Mouse (Mus musculus) right cerebral cortex, postnatal 14 days (tissue): ENCODE results near the gene Hspd1.
"Not testable (repeated sequence)": the region's sequence is repeated elsewhere in the genome, so short reads cannot be mapped to it uniquely, and the experiment has no call there.

Experiments
- DNase-seq: peaks from one replicate; pipeline ENCODE4 v3.0.0; 2022

Gene Hspd1

DNA sequence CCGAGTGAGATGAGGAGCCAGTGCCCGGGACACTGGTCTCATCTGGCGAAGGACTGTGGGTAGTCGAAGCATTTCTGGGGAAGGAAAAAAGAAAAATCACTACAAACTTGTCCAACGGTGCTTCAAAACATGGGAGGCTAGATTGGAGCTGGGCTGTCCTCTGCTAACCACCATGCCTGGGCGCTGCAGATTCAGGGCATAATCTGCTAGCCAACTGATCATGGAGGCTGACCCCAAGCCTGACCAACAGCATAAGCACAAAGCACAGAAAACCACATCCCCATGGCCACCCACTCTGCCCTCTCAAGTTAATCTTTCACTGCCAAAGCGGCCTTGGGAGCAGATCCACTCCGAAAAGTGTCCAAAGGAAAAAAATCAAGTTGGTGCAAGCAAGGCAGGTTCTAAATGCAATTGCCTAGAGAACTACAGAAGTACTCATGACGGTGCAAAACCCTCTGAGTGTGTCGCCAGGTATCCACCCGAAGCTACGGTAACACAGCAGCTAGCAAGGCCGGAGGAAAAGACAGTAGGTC, 1.1 kb downstream of the Hspd1 start:
- no peak for DNase-seq

DNA sequence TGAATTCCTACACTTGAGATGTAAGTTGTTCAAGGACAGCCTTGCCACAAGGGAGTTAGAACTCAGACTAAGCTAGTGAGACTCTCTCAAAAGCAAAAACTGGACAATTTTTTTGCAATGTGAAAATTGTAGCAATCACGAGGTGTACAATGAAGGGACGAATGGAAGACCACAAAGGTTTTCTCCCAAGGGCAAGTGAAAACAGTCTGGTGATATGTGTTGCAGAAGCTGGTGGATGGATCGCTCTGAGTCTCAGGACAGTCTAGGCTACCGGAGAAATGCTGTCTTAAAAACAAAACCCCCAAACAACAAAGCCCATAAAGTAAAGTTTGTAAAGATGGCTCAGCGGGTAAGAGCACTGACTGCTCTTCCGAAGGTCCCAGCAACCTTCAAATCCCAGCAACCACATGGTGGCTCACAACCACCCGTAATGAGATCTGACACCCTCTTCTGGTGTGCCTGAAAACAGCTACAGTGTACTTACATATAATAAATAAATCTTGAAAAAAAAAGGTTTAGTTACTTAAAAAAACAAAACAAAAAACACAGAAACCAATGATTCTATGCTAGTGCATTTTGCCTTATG, 2.2 kb downstream of the Hspd1 start:
- DNase-seq: no peak

DNA sequence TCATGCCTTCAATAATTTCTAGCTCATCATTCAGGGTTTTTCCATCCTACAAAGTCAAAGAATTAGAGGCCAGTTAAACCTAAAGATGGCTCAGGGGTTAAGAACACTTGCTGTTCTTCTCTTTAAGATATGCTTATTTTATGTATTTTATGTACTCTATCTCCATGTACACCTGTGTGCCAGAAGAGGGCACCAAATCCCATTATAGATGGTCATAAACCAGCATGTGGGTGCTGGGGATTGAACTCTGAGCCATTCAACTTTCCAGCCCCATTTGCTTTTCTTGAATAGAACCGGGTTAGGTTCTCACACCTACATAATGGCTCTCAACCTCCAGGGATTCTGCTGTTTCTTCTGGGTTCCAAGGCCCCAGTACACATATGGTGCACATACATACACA, 5.9 kb downstream of the Hspd1 start:
- no peak for DNase-seq

DNA sequence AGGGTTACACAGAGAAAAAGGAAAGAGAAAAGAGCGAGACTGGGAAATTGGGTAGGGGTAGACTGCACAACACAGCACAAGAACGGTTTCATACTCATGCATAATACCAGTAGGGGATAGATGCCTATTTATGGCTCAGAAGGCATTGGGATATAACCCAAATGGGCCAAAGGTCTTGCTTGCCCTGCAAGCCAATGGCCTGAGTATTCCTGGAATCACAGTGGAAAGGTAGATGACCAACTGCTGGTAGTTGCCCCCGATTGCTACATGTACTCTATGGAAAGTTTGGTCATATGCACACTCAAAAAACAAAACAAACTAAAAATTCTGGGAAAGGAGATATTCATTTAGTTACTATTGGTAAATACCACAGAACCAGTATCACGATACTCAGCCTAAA, 8.4 kb downstream of the Hspd1 start:
- no peak for DNase-seq

DNA sequence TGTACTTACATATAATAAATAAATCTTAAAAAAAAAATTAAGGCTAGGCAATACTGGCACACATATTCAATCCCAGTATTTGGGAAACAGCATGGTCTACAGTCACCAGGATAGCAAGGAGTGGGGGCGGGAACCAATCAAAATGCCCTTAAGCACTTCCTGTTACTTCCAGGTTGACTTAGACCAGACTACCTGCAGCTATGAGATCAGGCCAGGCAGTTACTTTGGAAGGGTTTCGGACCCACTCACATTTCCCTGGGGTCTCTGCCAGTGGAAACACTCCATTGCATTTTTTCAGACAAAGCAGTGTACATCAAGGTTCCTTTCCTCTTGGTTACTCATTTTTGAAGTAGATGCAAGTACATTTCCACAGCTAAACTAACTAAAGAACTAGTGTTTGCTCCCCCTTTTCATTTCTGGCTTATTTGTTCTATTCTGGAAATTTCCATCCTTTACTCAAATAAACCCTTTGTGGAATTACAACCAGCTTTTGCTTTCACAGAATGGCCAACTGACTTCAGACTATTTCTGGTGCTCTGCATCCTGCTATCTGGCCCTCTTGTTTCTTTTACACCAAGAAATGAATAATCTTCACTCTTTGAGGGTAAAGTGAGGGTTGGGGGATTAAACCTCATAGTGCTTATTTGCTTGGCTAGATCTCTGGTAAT, 11.1 kb downstream of the Hspd1 start:
- no peak for DNase-seq

DNA sequence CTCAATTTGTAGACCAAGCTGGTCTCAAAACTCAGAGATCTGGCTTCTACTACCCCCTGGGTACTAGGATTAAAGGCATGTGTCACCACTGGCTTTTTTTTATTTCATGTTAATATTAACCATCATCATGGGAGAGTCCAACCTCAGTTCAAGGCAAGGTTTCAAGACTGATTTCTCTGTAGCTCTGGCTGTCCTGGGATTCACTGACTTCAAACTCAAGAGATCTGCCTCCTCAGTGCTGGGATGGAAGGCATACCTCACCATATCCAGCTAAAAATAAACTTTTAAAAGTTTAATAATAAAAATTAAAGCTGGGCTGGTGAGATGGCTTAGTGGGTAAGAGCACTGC, 11.7 kb downstream of the Hspd1 start:
- DNase-seq: no peak

DNA sequence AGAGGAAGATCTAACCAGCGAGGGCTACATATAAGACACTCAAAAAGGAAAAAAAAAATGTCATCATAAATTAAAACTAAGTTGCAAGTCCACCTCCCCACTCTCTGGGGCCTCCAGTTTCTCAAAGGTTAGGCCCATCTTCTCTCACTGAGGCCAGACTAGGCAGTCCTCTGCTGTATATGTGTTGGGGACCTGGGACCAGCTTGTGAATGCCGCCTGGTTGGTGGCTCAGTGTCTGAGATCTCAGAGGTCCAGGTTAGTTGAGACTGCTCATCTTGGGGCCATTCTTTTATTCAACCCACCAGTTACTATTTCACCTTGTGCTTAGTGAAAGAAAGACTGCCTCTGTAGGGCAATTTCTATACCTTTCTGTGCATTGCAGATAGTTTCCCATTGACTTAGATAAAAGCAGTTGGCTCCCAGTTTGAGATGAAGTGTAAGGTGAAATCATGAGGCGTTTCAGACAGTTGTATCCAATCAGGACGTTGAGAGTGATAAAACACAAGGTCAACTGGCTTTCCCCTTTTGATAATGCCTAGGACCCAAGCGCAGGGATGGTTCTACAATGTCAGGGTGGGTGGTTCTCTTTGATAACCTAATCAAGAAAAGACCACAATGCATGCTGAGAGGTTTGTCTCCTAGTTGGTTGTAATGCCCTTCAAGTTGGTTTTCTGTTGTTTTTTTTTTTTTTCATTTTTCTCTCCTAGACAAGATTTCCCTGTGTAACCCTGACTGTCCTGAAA, 12.2 kb downstream of the Hspd1 start:
- no peak for DNase-seq

DNA sequence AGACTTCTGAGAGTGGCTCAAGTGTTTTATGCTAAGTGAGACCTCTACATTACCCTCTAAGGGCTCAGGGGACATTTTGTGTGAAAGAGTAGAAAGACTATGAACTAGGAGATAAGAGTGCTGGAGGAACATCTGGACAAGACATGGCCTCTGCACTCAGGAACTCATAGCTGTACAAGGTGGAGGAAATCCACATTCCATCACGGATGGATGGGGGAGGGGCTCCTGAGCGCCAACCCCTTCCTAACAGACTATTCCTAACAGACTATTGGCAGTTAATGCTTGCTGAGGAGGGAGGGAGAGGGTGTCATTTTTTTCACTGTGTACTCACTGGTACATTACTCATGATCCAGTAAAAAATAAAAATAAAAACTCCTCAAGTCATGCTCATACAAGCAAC, 13.3 kb downstream of the Hspd1 start:
- DNase-seq: no peak

DNA sequence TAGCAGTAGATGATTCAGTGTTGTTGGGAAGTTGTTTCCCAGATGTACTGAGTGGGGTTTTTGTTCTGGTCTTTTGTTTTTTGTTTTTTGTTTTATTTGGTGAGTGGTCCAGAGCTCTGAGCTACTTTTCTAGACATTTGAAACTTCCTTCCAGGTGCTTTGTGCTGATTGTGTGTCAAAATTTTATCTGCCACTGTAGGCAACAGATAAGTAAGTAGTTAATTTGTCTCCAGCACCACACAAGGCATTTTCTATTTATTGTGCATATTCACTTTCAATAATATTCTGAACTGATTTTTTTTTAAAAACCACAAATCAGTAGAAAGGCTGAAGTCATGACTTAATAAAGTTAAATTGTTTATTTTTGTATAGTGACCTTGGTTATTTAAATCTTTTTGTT, 15.7 kb downstream of the Hspd1 start:
- not testable (repeated sequence) for DNase-seq

DNA sequence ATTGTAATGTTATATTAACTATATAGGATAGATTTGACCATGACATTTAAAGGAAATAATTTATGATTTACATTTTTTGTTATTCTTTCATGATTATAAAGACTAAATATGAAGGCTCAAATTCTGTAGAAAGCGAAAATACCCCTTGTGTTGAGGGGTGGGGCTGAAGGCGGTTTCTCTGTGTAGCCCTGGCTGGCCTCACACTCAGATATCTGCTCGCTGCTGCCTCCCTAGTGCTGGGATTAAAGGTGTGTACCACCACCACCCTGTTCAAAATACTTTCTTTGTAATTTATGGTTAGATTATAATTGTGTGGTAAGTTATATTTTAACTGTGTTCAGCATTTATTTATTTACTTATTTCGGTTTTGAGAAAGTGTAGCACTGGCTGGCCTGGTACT, 26.3 kb downstream of the Hspd1 start:
- DNase-seq: no peak

DNA sequence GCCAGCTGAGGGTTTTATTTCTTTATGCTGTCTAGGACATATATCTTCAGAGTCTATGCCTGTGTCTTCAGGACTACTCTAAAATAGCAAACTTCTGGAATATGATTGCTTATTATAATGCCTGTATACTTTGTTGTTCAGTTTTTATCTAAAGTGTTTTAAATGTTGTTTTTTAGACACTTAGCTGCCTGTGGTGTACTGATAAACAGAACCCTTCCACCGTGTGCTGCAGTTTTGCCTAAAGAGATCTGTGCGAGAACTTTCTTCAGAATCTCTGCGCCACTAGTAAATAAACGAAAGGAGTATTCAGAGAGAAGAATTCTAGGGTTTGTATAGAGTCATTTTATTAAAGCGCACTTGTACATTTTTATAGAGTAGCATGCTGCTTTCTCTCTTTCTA, 26.9 kb downstream of the Hspd1 start:
- no peak for DNase-seq

DNA sequence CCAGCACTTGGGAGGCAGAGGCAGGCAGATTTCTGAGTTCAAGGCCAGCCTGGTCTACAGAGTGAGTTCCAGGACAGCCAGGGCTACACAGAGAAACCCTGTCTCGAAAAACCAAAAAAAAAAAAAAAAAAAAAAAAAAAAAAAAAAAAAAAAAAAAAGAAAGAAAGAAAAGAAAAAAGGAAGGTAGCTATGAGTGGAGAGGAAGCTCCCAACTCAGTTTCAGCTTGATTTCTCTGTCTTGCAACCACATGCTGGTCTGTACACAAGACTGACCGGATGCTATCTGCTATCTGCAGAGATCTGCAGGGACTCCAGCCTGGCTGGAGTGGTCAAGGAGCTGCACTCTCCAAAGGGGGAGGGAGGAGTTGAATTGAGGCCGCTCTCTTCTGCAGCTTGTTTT, 29.7 kb downstream of the Hspd1 start:
- DNase-seq: not testable (repeated sequence)

DNA sequence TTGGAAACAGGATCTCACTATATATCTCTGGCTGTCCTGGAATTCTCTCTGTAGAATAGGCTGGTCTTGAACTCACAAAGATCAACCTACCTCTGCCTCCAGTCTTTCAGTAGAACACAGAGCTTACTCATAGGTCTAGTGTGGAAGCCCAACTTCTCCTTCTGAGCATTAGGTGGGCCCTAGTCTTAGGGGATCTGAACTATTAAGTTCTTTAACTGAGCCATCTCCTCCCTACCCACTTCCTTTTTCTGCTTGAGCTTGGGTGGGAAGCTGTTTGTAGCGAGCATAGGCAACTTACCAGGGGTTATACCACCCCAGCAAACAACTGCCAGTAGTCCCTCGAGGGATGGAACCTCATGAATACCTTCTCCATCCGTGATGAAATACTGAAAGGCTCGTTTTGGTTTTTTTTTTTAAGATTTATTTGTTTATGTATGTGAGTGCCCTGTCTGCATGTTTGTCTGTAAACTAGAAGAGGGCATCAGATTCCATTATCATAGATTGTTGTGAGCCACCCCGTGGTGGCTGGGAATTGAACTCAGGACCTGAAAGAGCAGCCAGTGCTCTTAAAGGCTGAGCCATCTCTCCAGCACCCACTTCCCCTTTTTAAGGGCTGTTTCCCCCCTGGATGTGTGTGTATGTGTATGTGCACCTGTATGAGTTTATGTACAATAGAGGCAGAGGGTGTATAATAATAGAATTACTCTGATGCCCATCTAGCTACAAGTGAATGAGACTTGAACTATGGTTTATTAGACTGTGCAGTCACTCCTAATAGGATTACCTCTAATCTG, 32.5 kb downstream of the Hspd1 start:
- DNase-seq: no peak

DNA sequence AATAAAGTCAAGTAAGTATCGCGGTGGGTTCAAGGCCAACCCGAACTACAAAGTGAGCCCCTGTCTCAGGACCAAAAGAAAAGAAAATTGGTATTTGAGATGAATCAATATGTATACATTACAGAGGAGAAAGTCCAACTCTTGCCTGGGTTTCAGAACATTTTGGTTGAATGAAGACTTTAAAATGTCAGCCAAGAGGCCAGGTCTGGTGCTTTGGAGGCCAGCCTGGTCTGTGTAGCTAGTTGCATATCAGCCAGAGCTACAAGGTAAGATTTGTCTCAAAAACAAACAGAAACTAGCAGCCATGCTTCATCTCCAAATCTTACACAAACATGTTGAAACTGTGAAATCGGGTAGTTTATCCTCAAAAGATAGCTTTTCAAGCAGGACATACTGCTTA, 34.4 kb downstream of the Hspd1 start:
- DNase-seq: no peak

DNA sequence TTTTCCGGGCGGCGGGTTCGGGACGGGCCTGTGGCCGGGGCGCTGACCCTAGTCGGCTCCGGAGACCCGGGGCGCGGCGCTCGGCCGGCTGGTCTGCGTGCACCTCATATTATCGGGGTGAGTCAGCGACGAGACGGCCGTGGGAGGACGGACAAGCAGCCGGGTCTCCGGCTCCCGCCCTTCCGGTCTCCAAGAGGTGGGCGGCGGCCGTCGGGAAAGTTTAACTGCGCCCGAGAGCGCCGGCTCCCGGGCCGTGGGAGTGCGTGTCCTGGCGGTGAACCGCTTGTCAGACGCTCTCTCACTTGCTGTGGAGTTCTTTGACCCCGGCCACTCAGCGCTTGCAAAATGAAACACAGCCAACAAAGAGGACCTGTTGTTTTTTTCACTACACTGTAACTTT, 35.0 kb downstream of the Hspd1 start:
- DNase-seq: peak; percentile 65

DNA sequence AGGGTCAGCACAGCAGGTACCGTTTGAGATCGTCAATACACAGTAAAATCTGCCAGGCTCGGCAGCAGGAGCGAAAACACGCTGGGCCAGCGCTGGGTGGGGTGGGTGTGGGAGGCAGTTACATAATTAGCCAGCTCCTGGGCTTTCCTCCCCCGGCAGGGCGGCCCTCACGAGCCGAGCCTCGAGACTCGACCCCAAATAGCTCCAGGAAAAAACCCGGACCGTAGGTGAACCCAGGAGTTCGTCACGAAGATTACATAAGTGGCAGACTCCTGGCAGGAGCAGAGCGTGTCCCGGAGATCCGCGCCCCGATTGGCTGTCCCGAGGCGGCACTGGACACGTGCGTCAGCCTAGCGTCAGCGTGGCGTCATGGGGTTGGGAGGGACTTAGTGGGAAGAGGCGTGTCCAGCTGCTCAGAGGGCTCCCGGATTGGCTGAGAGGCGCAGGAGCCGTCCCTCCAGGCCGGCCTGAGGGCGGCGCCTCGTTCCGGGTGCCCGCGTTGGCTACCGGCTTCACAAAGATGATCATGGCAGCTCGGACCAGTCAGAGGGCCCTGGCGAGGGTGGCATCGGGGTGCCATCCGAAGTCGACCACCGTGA, 35.6 kb downstream of the Hspd1 start, which contains the start of gene Coq10b:
TSS of gene Coq10b (plus strand) at position 416 of the 599 bp plus-strand sequence.
- DNase-seq: peak; percentile 98

DNA sequence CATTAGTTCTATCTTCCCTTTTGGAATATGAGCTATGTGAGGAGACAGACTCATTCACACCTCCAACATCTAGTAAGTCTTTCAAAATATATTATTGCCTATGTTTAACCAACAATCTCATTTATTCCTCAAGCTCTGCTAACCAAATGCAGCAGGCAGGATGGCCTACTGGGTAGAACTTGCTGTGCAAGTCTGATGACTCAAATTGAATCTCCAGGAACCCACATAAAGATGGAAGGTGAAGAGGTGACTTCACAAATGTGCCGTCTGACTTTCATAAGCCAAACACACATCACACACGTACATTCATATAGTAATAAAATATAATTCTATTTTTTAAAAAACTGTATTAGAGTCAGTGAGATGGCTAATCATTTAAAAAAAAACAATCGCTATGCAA, 36.4 kb downstream of the Hspd1 start:
- DNase-seq: no peak

DNA sequence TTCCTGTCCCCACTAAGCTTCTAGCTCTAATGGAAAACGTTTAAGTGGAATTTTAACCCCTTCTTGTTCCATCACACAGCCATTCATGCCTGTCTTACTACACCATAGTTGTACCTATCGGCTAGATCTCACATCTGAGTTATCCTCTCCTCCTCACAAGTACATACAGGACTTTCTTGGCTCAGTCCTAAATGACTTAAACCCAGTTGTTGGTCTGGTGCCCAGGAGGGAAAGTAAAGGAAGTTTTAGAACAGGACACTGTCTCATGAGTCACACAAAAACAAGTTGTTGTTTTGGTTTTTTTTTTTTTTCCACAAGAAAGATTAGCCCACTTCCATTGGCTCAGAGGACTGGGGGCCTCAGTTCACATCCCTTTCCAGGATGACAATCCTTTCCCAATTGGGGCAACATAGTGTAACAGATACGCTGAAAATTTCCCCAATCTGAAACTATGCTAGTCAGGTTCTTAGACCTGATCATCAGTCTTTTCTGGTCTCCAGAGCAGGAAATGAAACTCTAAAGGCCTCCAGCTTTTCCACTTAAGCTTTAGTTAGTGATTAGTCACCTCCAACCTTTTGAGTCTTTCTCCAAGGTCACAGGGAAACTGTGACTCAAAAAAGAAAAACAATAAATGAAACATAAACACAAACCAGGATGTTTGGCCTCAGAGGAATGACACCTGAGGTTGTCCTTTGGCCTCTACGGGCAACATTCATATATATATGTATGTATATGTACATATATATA, 39.0 kb downstream of the Hspd1 start:
- no peak for DNase-seq

DNA sequence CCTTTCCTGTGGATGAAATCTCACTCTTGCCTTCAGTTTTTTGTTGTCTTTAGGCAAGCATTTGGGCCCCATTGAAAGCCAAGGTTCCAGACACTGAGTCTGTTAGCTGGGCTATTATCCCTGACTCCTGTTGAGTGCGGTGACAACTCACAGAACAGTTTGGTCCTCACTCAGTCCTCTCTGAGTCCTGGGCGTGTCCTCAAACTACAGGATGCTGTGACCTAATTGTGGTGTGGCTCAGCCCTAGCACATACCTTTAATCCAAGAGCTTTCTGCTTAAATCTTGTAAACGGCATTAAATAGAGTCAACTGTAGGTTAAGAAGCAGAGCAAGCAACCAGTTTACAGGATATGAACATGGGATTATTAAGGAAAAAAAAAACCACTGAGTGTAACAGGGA, 44.9 kb downstream of the Hspd1 start:
- no peak for DNase-seq

DNA sequence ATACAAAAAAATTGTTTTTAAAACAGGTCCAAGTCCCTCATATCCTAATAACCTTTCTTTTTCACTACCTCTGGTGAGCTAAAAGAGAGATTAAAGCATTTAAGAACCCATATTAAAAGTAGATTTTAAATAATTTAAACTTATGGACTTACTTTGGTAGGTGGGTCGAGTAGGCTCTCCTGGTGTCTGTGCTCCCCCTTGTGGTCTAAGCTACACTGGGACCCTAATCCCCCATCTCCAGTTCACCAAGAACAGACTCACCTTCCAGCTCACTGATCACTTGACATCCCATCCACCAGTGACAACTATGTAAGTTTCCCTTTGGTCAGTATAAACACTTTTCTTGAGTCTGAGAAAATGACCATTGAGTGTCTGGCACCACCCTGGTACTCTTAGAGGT, 45.8 kb downstream of the Hspd1 start:
- DNase-seq: no peak

DNA sequence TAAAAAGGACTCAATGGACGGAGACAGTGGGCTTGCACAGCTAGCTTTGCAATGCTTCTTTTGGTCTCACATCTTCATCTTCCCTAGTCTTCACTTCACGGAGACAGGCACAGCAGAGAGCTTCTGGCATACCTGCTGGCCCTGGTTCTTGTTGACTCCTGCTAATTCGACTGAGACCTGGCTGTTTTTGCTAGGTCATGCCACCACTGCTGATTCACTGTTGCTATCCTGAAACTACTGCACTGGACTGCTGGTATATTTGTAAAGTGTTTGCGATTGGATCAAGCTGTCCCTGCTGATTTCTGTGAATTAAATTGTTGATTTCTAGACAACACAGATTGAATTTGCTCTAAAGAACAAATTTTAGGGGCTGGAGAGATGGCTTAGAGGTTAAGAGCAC, 46.4 kb downstream of the Hspd1 start:
- DNase-seq: no peak

DNA sequence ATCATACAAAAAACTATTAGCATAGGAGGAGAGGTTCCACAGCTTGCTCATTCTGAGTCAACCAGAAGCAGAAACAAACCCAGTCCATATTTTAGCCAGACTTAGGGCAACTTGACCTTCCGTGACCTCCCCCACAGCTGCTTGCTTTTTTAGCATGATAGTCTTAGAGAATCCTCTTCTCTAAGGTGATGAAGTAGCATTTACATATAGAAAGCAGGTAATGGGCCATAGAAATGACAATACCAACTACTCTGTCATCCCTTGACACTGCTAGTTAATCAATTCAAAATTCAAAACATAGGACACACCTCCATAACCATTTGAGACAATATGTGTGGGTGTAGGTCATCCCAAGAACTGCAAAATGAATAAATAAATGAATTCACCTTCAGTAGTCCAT, 48.1 kb downstream of the Hspd1 start:
- no peak for DNase-seq
